Mouse (Mus musculus) hindbrain, embryonic 15.5 days (tissue): ENCODE data around the gene Rela. TPM values are rescaled to one million over a fixed set of nuclear protein-coding genes. Genes with fewer than 3 reads are reported as not detected.

Source experiments
- ATAC-seq: fragments of 200-750 bp; cut with Nextera tagmentation; 2 replicates; pipeline ENCODE4 v1.8.0; 2017; ENCODE audit warnings: low read depth, moderate number of reproducible peaks, moderate TSS enrichment; ENCODE audit not compliant: low FRiP score
- H3K27ac ChIP-seq: fragments of 300-500 bp; sonication (generic); replicated peaks from 2 replicates; pipeline ENCODE4 v1.5.1; 2015; ENCODE audit warnings: mild to moderate bottlenecking, inconsistent platforms
- H3K27me3 ChIP-seq: fragments of 300-500 bp; sonication (generic); 2 replicates; pipeline ENCODE4 v1.6.1; 2015; ENCODE audit warnings: control low read depth, inconsistent platforms
- H3K36me3 ChIP-seq: fragments of 300-500 bp; sonication (generic); 2 replicates; pipeline ENCODE4 v1.6.1; 2015; ENCODE audit warnings: control low read depth, inconsistent platforms
- H3K4me1 ChIP-seq: fragments of 300-500 bp; sonication (generic); replicated peaks from 2 replicates; pipeline ENCODE4 v1.6.1; 2015; ENCODE audit warnings: control low read depth, inconsistent platforms
- H3K4me2 ChIP-seq: fragments of 300-500 bp; sonication (generic); 2 replicates; pipeline ENCODE4 v1.6.1; 2015; ENCODE audit warnings: moderate library complexity, mild to moderate bottlenecking, inconsistent platforms
- H3K4me3 ChIP-seq: fragments of 300-500 bp; sonication (generic); 2 replicates; pipeline ENCODE4 v1.5.1; 2015; ENCODE audit warnings: mild to moderate bottlenecking, inconsistent platforms
- H3K9ac ChIP-seq: fragments of 300-500 bp; sonication (generic); 2 replicates; pipeline ENCODE4 v1.6.1; 2015; ENCODE audit warnings: inconsistent platforms
- H3K9me3 ChIP-seq: fragments of 300-500 bp; sonication (generic); 2 replicates; pipeline ENCODE4 v1.6.1; 2016; ENCODE audit warnings: control low read depth, inconsistent platforms
- WGBS: fragments of 180-500 bp; shearing (Covaris S2); methylation state at CpG from one replicate; pipeline ENCODE4 v1.1.7; 2015; 5-methylcytosine and 5-hydroxymethylcytosine counted together
- polyA plus RNA-seq: library from polyadenylated mRNA; unstranded; fragments of >200 nt; fragmentation: Nextera tagmentation; extraction: Ambion mirVana; gene quantifications from 2 replicates; pipeline ENCODE4 v1.2.1, GENCODE M21; 2015

Rela gene
- polyA plus RNA-seq, 1 experiment from 2014 or later: 37.8 TPM

GRCm38 (mm10) chr19:5654720-5655298 lies 17.5 kb downstream of the Rela start:
- WGBS: 15% methylated on average over 43 of the region's 43 CpGs
- ATAC-seq: no peak

GRCm38 (mm10) chr19:5660942-5661751 lies 23.9 kb downstream of the Rela start:
- 87% methylated on average over 16 of the region's 16 CpGs for WGBS
- Histone ChIP-seq H3K36me3 (peaks cover 17% of the 10 kb centered on the region), H3K27ac (peak overlapping the region; percentile 47; the same call in 1 of the 2 replicates), H3K27me3 (peaks cover 4% of the 10 kb centered on the region; the same call in 1 of the 2 replicates), H3K9ac (no peak overlapping the region), H3K4me1 (peaks cover 10% of the 10 kb centered on the region), H3K4me3 (peak overlapping the region; percentile 2; the same call in 1 of the 2 replicates), H3K9me3 (no peaks in the 10 kb centered on the region), H3K4me2 (peak overlapping the region; percentile 28)
- ATAC-seq: no peak

More at GRCm38 (mm10) chr19:5654720-5655298, 17.5 kb downstream of the Rela start:
- Histone ChIP-seq H3K4me1 (peaks cover 15% of the 10 kb centered on the region), H3K27me3 (peaks cover 34% of the 10 kb centered on the region), H3K9me3 (no peaks in the 10 kb centered on the region), H3K36me3 (no peaks in the 10 kb centered on the region), H3K9ac (peak overlapping the region; percentile 15), H3K4me3 (peak overlapping the region; percentile 42), H3K27ac (no peak overlapping the region), H3K4me2 (peak overlapping the region; percentile 74)

GRCm38 (mm10) chr19:5662310-5662709 lies 25.0 kb downstream of the Rela start:
- Histone ChIP-seq H3K9ac (no peak overlapping the region; the same call in 1 of the 2 replicates), H3K27ac (peak overlapping the region; percentile 57; the same call in 1 of the 2 replicates)

GRCm38 (mm10) chr19:5662981-5663913 lies 26.0 kb downstream of the Rela start, which contains the start of gene Sipa1:
Sipa1 (minus strand) TSS chr19:5663707.
- ATAC-seq: peak; percentile 83

More at GRCm38 (mm10) chr19:5662310-5662709, 25.0 kb downstream of the Rela start:
- 71% methylated on average over 8 of the region's 8 CpGs for WGBS
- peak overlapping the region; percentile 55 for H3K4me2 ChIP-seq
- no peak for ATAC-seq
- H3K9me3 ChIP-seq: no peaks in the 10 kb centered on the region
- H3K36me3 ChIP-seq: peaks cover 27% of the 10 kb centered on the region
- peaks cover 10% of the 10 kb centered on the region for H3K4me1 ChIP-seq
- peak overlapping the region; percentile 38; the same call in 1 of the 2 replicates for H3K4me3 ChIP-seq
- H3K27me3 ChIP-seq: no peaks in the 10 kb centered on the region

GRCm38 (mm10) chr19:5664669-5665257 lies 27.5 kb downstream of the Rela start:
- 92% methylated on average over 10 of the region's 10 CpGs for WGBS
- H3K4me1 ChIP-seq: peaks cover 10% of the 10 kb centered on the region
- no peaks in the 10 kb centered on the region for H3K9me3 ChIP-seq
- no peak overlapping the region for H3K4me2 ChIP-seq
- H3K4me3 ChIP-seq: no peak overlapping the region
- H3K27ac ChIP-seq: no peak overlapping the region
- H3K36me3 ChIP-seq: peaks cover 40% of the 10 kb centered on the region
- H3K27me3 ChIP-seq: no peaks in the 10 kb centered on the region
- no peak overlapping the region for H3K9ac ChIP-seq
- ATAC-seq: no peak

More at GRCm38 (mm10) chr19:5662981-5663913, 26.0 kb downstream of the Rela start, which contains the start of gene Sipa1:
- H3K9me3 ChIP-seq: no peaks in the 10 kb centered on the region
- 2% methylated on average over 32 of the region's 32 CpGs for WGBS
- peaks cover 34% of the 10 kb centered on the region for H3K36me3 ChIP-seq
- peak within 1 kb of the TSS; percentile 38 for H3K4me3 ChIP-seq
- peak within 1 kb of the TSS; percentile 55 for H3K4me2 ChIP-seq
- peak within 1 kb of the TSS; percentile 10; the same call in 1 of the 2 replicates for H3K9ac ChIP-seq
- peaks cover 10% of the 10 kb centered on the region for H3K4me1 ChIP-seq
- peak within 1 kb of the TSS; percentile 57 for H3K27ac ChIP-seq
- no peaks in the 10 kb centered on the region for H3K27me3 ChIP-seq

- Histone ChIP-seq H3K4me3 (no peak overlapping the region), H3K27ac (no peak overlapping the region)
Observed at GRCm38 (mm10) chr19:5665465-5665864, 28.2 kb downstream of the Rela start.

GRCm38 (mm10) chr19:5666386-5666785 lies 29.1 kb downstream of the Rela start:
- H3K4me1 ChIP-seq: peaks cover 10% of the 10 kb centered on the region
- 91% methylated on average over 18 of the region's 18 CpGs for whole genome bisulfite sequencing
- no peaks in the 10 kb centered on the region for H3K9me3 ChIP-seq
- H3K4me2 ChIP-seq: no peak overlapping the region
- ATAC-seq: no peak
- no peak overlapping the region for H3K4me3 ChIP-seq
- peaks cover 51% of the 10 kb centered on the region for H3K36me3 ChIP-seq
- H3K9ac ChIP-seq: no peak overlapping the region
- no peak overlapping the region for H3K27ac ChIP-seq
- no peaks in the 10 kb centered on the region for H3K27me3 ChIP-seq

More at GRCm38 (mm10) chr19:5665465-5665864, 28.2 kb downstream of the Rela start:
- ATAC-seq: no peak
- Histone ChIP-seq H3K4me1 (peaks cover 10% of the 10 kb centered on the region), H3K9me3 (no peaks in the 10 kb centered on the region), H3K9ac (no peak overlapping the region), H3K36me3 (peaks cover 42% of the 10 kb centered on the region), H3K4me2 (no peak overlapping the region), H3K27me3 (no peaks in the 10 kb centered on the region)
- whole genome bisulfite sequencing: 94% methylated on average over 15 of the region's 15 CpGs

GRCm38 (mm10) chr19:5668372-5668771 lies 31.1 kb downstream of the Rela start:
- Histone ChIP-seq H3K4me1 (peaks cover 6% of the 10 kb centered on the region; the same call in 1 of the 2 replicates), H3K4me2 (no peak overlapping the region), H3K4me3 (no peak overlapping the region), H3K9me3 (no peaks in the 10 kb centered on the region), H3K27ac (no peak overlapping the region), H3K36me3 (peaks cover 68% of the 10 kb centered on the region), H3K9ac (no peak overlapping the region), H3K27me3 (no peaks in the 10 kb centered on the region)
- WGBS: 85% methylated on average over 4 of the region's 4 CpGs
- no peak for ATAC-seq

GRCm38 (mm10) chr19:5680432-5680831 lies 43.1 kb downstream of the Rela start:
- no peak for ATAC-seq
- H3K9ac ChIP-seq: no peak overlapping the region
- H3K4me2 ChIP-seq: no peak overlapping the region
- H3K4me1 ChIP-seq: no peaks in the 10 kb centered on the region
- no peaks in the 10 kb centered on the region for H3K9me3 ChIP-seq
- peaks cover 86% of the 10 kb centered on the region for H3K36me3 ChIP-seq
- H3K27ac ChIP-seq: no peak overlapping the region
- no peak overlapping the region for H3K4me3 ChIP-seq
- H3K27me3 ChIP-seq: no peaks in the 10 kb centered on the region
- WGBS: 82% methylated on average over 4 of the region's 4 CpGs

- 93% methylated on average over 12 of the region's 12 CpGs for WGBS
- H3K9me3 ChIP-seq: no peaks in the 10 kb centered on the region
- H3K4me1 ChIP-seq: peaks cover 12% of the 10 kb centered on the region
- H3K27me3 ChIP-seq: no peaks in the 10 kb centered on the region
- H3K4me3 ChIP-seq: no peak overlapping the region
- H3K4me2 ChIP-seq: no peak overlapping the region
- ATAC-seq: no peak
- peaks cover 66% of the 10 kb centered on the region for H3K36me3 ChIP-seq
- no peak overlapping the region for H3K27ac ChIP-seq
- H3K9ac ChIP-seq: no peak overlapping the region
Observed at GRCm38 (mm10) chr19:5684236-5684635, 47.0 kb downstream of the Rela start.

- Histone ChIP-seq H3K4me1 (peaks cover 20% of the 10 kb centered on the region), H3K9ac (no peak overlapping the region), H3K4me2 (no peak overlapping the region), H3K27ac (no peak overlapping the region), H3K9me3 (no peaks in the 10 kb centered on the region), H3K4me3 (no peak overlapping the region), H3K27me3 (no peaks in the 10 kb centered on the region), H3K36me3 (peaks cover 59% of the 10 kb centered on the region)
- no peak for ATAC-seq
- WGBS: 90% methylated on average over 13 of the region's 13 CpGs
Observed at GRCm38 (mm10) chr19:5684985-5685384, 47.7 kb downstream of the Rela start.
